Mouse (Mus musculus): ENCODE measurements around the gene Dusp2. TPM values are rescaled to one million over a fixed set of nuclear protein-coding genes. Genes with fewer than 3 reads are reported as not detected.
"Not testable (repeated sequence)": the region's sequence is repeated elsewhere in the genome, so short reads cannot be mapped to it uniquely, and the experiment has no call there.

The Dusp2 gene
- 14.9 and 17.1 TPM in 2 replicates for polyA plus RNA-seq (2015; fragmentation: Nextera tagmentation; extraction: Ambion mirVana)

GRCm38 (mm10) chr2:127335767-127336496 is at the start of gene Dusp2:
Gene Dusp2, plus strand, starts transcription at chr2:127336159.
- H3K36me3 ChIP-seq (ENCODE audit: control insufficient read depth, insufficient read depth, low read length) = no peaks in the 10 kb centered on the region
- peak within 1 kb of the TSS; percentile 77 for H3K9ac ChIP-seq (ENCODE audit: low read depth, low read length)
- peak within 1 kb of the TSS; percentile 65 for H3K4me3 ChIP-seq (ENCODE audit: low read length)
- peaks cover 14% of the 10 kb centered on the region for H3K27me3 ChIP-seq (replicated peaks; ENCODE audit: control insufficient read depth, insufficient read depth, low read length)
- peak within 1 kb of the TSS; percentile 84 for H3K4me2 ChIP-seq (ENCODE audit: low read length)
- H3K4me1 ChIP-seq (ENCODE audit: control insufficient read depth, insufficient read depth, low read depth, low read length) = peaks cover 11% of the 10 kb centered on the region
- H3K9me3 ChIP-seq (ENCODE audit: control insufficient read depth, low read length) = no peaks in the 10 kb centered on the region
- peak within 1 kb of the TSS; percentile 48; the same call in 1 of the 2 replicates for H3K27ac ChIP-seq (ENCODE audit: low read depth, low read length)
- ATAC-seq = peak; percentile 84
- WGBS = under 1% methylated on average over 41 of the region's 76 CpGs

- H3K9me3 ChIP-seq (ENCODE audit: control insufficient read depth, low read length) = no peaks in the 10 kb centered on the region
- H3K36me3 ChIP-seq (ENCODE audit: control insufficient read depth, insufficient read depth, low read length) = peaks cover 24% of the 10 kb centered on the region
- no peak for ATAC-seq
- no peaks in the 10 kb centered on the region for H3K4me1 ChIP-seq (ENCODE audit: control insufficient read depth, insufficient read depth, low read depth, low read length)
- 94% methylated on average over 4 of the region's 4 CpGs for WGBS
- H3K4me2 ChIP-seq (ENCODE audit: low read length) = no peak overlapping the region
- H3K4me3 ChIP-seq (ENCODE audit: low read length) = no peak overlapping the region
- H3K27me3 ChIP-seq (replicated peaks; ENCODE audit: control insufficient read depth, insufficient read depth, low read length) = no peaks in the 10 kb centered on the region
- H3K27ac ChIP-seq (ENCODE audit: low read depth, low read length) = no peak overlapping the region
- H3K9ac ChIP-seq (ENCODE audit: low read depth, low read length) = no peak overlapping the region
Observed at GRCm38 (mm10) chr2:127292250-127292649, 43.7 kb upstream of the Dusp2 start.

GRCm38 (mm10) chr2:127297001-127297805 is 38.8 kb upstream of the Dusp2 start:
- no peak overlapping the region for H3K27ac ChIP-seq (ENCODE audit: low read depth, low read length)
- ATAC-seq = no peak
- H3K4me3 ChIP-seq (ENCODE audit: low read length) = no peak overlapping the region
- H3K9ac ChIP-seq (ENCODE audit: low read depth, low read length) = no peak overlapping the region
- no peaks in the 10 kb centered on the region for H3K27me3 ChIP-seq (replicated peaks; ENCODE audit: control insufficient read depth, insufficient read depth, low read length)
- H3K4me2 ChIP-seq (ENCODE audit: low read length) = no peak overlapping the region
- H3K36me3 ChIP-seq (ENCODE audit: control insufficient read depth, insufficient read depth, low read length) = peaks cover 38% of the 10 kb centered on the region
- H3K4me1 ChIP-seq (ENCODE audit: control insufficient read depth, insufficient read depth, low read depth, low read length) = no peaks in the 10 kb centered on the region
- 95% methylated on average over 7 of the region's 7 CpGs for WGBS
- no peaks in the 10 kb centered on the region for H3K9me3 ChIP-seq (ENCODE audit: control insufficient read depth, low read length)

- H3K27me3 ChIP-seq (replicated peaks; ENCODE audit: control insufficient read depth, insufficient read depth, low read length) = no peaks in the 10 kb centered on the region
- no peaks in the 10 kb centered on the region for H3K9me3 ChIP-seq (ENCODE audit: control insufficient read depth, low read length)
- no peak overlapping the region for H3K9ac ChIP-seq (ENCODE audit: low read depth, low read length)
- H3K36me3 ChIP-seq (ENCODE audit: control insufficient read depth, insufficient read depth, low read length) = peaks cover 38% of the 10 kb centered on the region
- H3K27ac ChIP-seq (ENCODE audit: low read depth, low read length) = no peak overlapping the region
- ATAC-seq = no peak
- no peaks in the 10 kb centered on the region for H3K4me1 ChIP-seq (ENCODE audit: control insufficient read depth, insufficient read depth, low read depth, low read length)
- H3K4me2 ChIP-seq (ENCODE audit: low read length) = no peak overlapping the region
- no peak overlapping the region for H3K4me3 ChIP-seq (ENCODE audit: low read length)
- WGBS = 100% methylated on average over 1 of the region's 1 CpGs
Observed at GRCm38 (mm10) chr2:127298056-127298455, 37.9 kb upstream of the Dusp2 start.

- no peaks in the 10 kb centered on the region for H3K9me3 ChIP-seq (ENCODE audit: control insufficient read depth, low read length)
- H3K4me2 ChIP-seq (ENCODE audit: low read length) = no peak overlapping the region
- H3K27me3 ChIP-seq (replicated peaks; ENCODE audit: control insufficient read depth, insufficient read depth, low read length) = no peaks in the 10 kb centered on the region
- H3K36me3 ChIP-seq (ENCODE audit: control insufficient read depth, insufficient read depth, low read length) = peaks cover 29% of the 10 kb centered on the region
- no peaks in the 10 kb centered on the region for H3K4me1 ChIP-seq (ENCODE audit: control insufficient read depth, insufficient read depth, low read depth, low read length)
- WGBS = 81% methylated on average over 3 of the region's 3 CpGs
- H3K4me3 ChIP-seq (ENCODE audit: low read length) = no peak overlapping the region
- no peak overlapping the region for H3K9ac ChIP-seq (ENCODE audit: low read depth, low read length)
- ATAC-seq = no peak
- H3K27ac ChIP-seq (ENCODE audit: low read depth, low read length) = no peak overlapping the region
Observed at GRCm38 (mm10) chr2:127300701-127301100, 35.3 kb upstream of the Dusp2 start.

GRCm38 (mm10) chr2:127301883-127302282 is 34.1 kb upstream of the Dusp2 start:
- peaks cover 23% of the 10 kb centered on the region for H3K36me3 ChIP-seq (ENCODE audit: control insufficient read depth, insufficient read depth, low read length)
- WGBS = 91% methylated on average over 3 of the region's 3 CpGs

GRCm38 (mm10) chr2:127304192-127304591 is 31.8 kb upstream of the Dusp2 start:
- H3K27me3 ChIP-seq (replicated peaks; ENCODE audit: control insufficient read depth, insufficient read depth, low read length); H3K4me2 ChIP-seq (ENCODE audit: low read length); H3K4me1 ChIP-seq (ENCODE audit: control insufficient read depth, insufficient read depth, low read depth, low read length); H3K27ac ChIP-seq (ENCODE audit: low read depth, low read length); H3K9ac ChIP-seq (ENCODE audit: low read depth, low read length); ATAC-seq; H3K9me3 ChIP-seq (ENCODE audit: control insufficient read depth, low read length); H3K36me3 ChIP-seq (ENCODE audit: control insufficient read depth, insufficient read depth, low read length); H3K4me3 ChIP-seq (ENCODE audit: low read length): not testable (repeated sequence)
- WGBS = 96% methylated on average over 4 of the region's 4 CpGs

More at GRCm38 (mm10) chr2:127301883-127302282, 34.1 kb upstream of the Dusp2 start:
- H3K27me3 ChIP-seq (replicated peaks; ENCODE audit: control insufficient read depth, insufficient read depth, low read length) = no peaks in the 10 kb centered on the region
- H3K4me1 ChIP-seq (ENCODE audit: control insufficient read depth, insufficient read depth, low read depth, low read length) = no peaks in the 10 kb centered on the region
- H3K27ac ChIP-seq (ENCODE audit: low read depth, low read length) = no peak overlapping the region
- no peak overlapping the region for H3K9ac ChIP-seq (ENCODE audit: low read depth, low read length)
- H3K4me2 ChIP-seq (ENCODE audit: low read length) = no peak overlapping the region
- H3K9me3 ChIP-seq (ENCODE audit: control insufficient read depth, low read length) = no peaks in the 10 kb centered on the region
- ATAC-seq = no peak
- no peak overlapping the region for H3K4me3 ChIP-seq (ENCODE audit: low read length)

GRCm38 (mm10) chr2:127304609-127305210 is 31.2 kb upstream of the Dusp2 start:
- no peak for ATAC-seq
- H3K9ac ChIP-seq (ENCODE audit: low read depth, low read length) = no peak overlapping the region
- no peaks in the 10 kb centered on the region for H3K4me1 ChIP-seq (ENCODE audit: control insufficient read depth, insufficient read depth, low read depth, low read length)
- H3K27ac ChIP-seq (ENCODE audit: low read depth, low read length) = no peak overlapping the region
- no peak overlapping the region for H3K4me3 ChIP-seq (ENCODE audit: low read length)
- 92% methylated on average over 3 of the region's 3 CpGs for WGBS
- H3K9me3 ChIP-seq (ENCODE audit: control insufficient read depth, low read length) = no peaks in the 10 kb centered on the region
- H3K27me3 ChIP-seq (replicated peaks; ENCODE audit: control insufficient read depth, insufficient read depth, low read length) = no peaks in the 10 kb centered on the region
- no peak overlapping the region for H3K4me2 ChIP-seq (ENCODE audit: low read length)
- peaks cover 8% of the 10 kb centered on the region; the same call in 1 of the 2 replicates for H3K36me3 ChIP-seq (ENCODE audit: control insufficient read depth, insufficient read depth, low read length)

GRCm38 (mm10) chr2:127306123-127306522 is 29.8 kb upstream of the Dusp2 start:
- H3K27ac ChIP-seq (ENCODE audit: low read depth, low read length) = no peak overlapping the region
- no peaks in the 10 kb centered on the region for H3K27me3 ChIP-seq (replicated peaks; ENCODE audit: control insufficient read depth, insufficient read depth, low read length)
- H3K4me3 ChIP-seq (ENCODE audit: low read length) = no peak overlapping the region
- no peaks in the 10 kb centered on the region for H3K4me1 ChIP-seq (ENCODE audit: control insufficient read depth, insufficient read depth, low read depth, low read length)
- no peak overlapping the region for H3K4me2 ChIP-seq (ENCODE audit: low read length)
- H3K9ac ChIP-seq (ENCODE audit: low read depth, low read length) = no peak overlapping the region
- no peaks in the 10 kb centered on the region for H3K9me3 ChIP-seq (ENCODE audit: control insufficient read depth, low read length)
- ATAC-seq = no peak
- peaks cover 3% of the 10 kb centered on the region; the same call in 1 of the 2 replicates for H3K36me3 ChIP-seq (ENCODE audit: control insufficient read depth, insufficient read depth, low read length)

Measured in hindbrain, embryonic 16.5 days (tissue).